Mouse (Mus musculus): ENCODE results near the gene Rin3. TPM values are rescaled to one million over a fixed set of nuclear protein-coding genes. Genes with fewer than 3 reads are reported as not detected.

Gene Rin3
- polyA plus RNA-seq, 1 experiment from 2014 or later: 1.9 TPM

- no peak overlapping the region for H3K27ac ChIP-seq (ENCODE audit: low read depth, low read length)
- no peak overlapping the region for H3K9ac ChIP-seq (ENCODE audit: low read length)
- H3K36me3 ChIP-seq (ENCODE audit: control insufficient read depth, insufficient read depth, low read length): no peaks in the 10 kb centered on the region
- no peak overlapping the region for H3K4me3 ChIP-seq (ENCODE audit: low read depth, low read length)
- 90% methylated on average over 10 of the region's 10 CpGs for WGBS
- no peaks in the 10 kb centered on the region for H3K27me3 ChIP-seq (replicated peaks; ENCODE audit: control insufficient read depth, insufficient read depth, low read length)
- H3K9me3 ChIP-seq (replicated peaks; ENCODE audit: control insufficient read depth, low read length): no peaks in the 10 kb centered on the region
- H3K4me1 ChIP-seq (ENCODE audit: control insufficient read depth, insufficient read depth, low read length): no peaks in the 10 kb centered on the region
- ATAC-seq (no peak), DNase-seq (ENCODE audit: low spot score) (no peak)
- no peak overlapping the region for H3K4me2 ChIP-seq (ENCODE audit: low read length)
These were observed 78.6 kb downstream of the Rin3 start for GRCm38 (mm10) chr12:102361189-102362161.

GRCm38 (mm10) chr12:102365016-102365415 is 82.2 kb downstream of the Rin3 start:
- Histone ChIP-seq H3K4me2 (ENCODE audit: low read length) (no peak overlapping the region), H3K4me1 (ENCODE audit: control insufficient read depth, insufficient read depth, low read length) (no peaks in the 10 kb centered on the region), H3K27ac (ENCODE audit: low read depth, low read length) (no peak overlapping the region), H3K36me3 (ENCODE audit: control insufficient read depth, insufficient read depth, low read length) (no peaks in the 10 kb centered on the region), H3K27me3 (replicated peaks; ENCODE audit: control insufficient read depth, insufficient read depth, low read length) (no peaks in the 10 kb centered on the region), H3K9me3 (replicated peaks; ENCODE audit: control insufficient read depth, low read length) (no peaks in the 10 kb centered on the region), H3K9ac (ENCODE audit: low read length) (no peak overlapping the region), H3K4me3 (ENCODE audit: low read depth, low read length) (no peak overlapping the region)
- 93% methylated on average over 7 of the region's 7 CpGs for WGBS
- DNase-seq (ENCODE audit: low spot score) (no peak), ATAC-seq (no peak)

- H3K4me1 ChIP-seq (ENCODE audit: control insufficient read depth, insufficient read depth, low read length): no peaks in the 10 kb centered on the region
- H3K27me3 ChIP-seq (replicated peaks; ENCODE audit: control insufficient read depth, insufficient read depth, low read length): no peaks in the 10 kb centered on the region
- H3K9me3 ChIP-seq (replicated peaks; ENCODE audit: control insufficient read depth, low read length): no peaks in the 10 kb centered on the region
- DNase-seq (ENCODE audit: low spot score): no peak
- no peak for ATAC-seq
- H3K9ac ChIP-seq (ENCODE audit: low read length): no peak overlapping the region
- H3K4me3 ChIP-seq (ENCODE audit: low read depth, low read length): no peak overlapping the region
- no peak overlapping the region for H3K27ac ChIP-seq (ENCODE audit: low read depth, low read length)
- H3K4me2 ChIP-seq (ENCODE audit: low read length): no peak overlapping the region
- H3K36me3 ChIP-seq (ENCODE audit: control insufficient read depth, insufficient read depth, low read length): no peaks in the 10 kb centered on the region
- 90% methylated on average over 9 of the region's 9 CpGs for WGBS
These were observed 83.4 kb downstream of the Rin3 start for GRCm38 (mm10) chr12:102366126-102366816.

- H3K4me1 ChIP-seq (ENCODE audit: control insufficient read depth, insufficient read depth, low read length): no peaks in the 10 kb centered on the region
- H3K27me3 ChIP-seq (replicated peaks; ENCODE audit: control insufficient read depth, insufficient read depth, low read length): no peaks in the 10 kb centered on the region
- no peaks in the 10 kb centered on the region for H3K36me3 ChIP-seq (ENCODE audit: control insufficient read depth, insufficient read depth, low read length)
- no peak overlapping the region for H3K4me2 ChIP-seq (ENCODE audit: low read length)
- ATAC-seq: no peak
- no peaks in the 10 kb centered on the region for H3K9me3 ChIP-seq (replicated peaks; ENCODE audit: control insufficient read depth, low read length)
- H3K27ac ChIP-seq (ENCODE audit: low read depth, low read length): no peak overlapping the region
- H3K4me3 ChIP-seq (ENCODE audit: low read depth, low read length): no peak overlapping the region
- WGBS: 96% methylated on average over 3 of the region's 3 CpGs
- DNase-seq (ENCODE audit: low spot score): no peak
- no peak overlapping the region for H3K9ac ChIP-seq (ENCODE audit: low read length)
These were observed 84.2 kb downstream of the Rin3 start for GRCm38 (mm10) chr12:102367075-102367474.

- H3K36me3 ChIP-seq (ENCODE audit: control insufficient read depth, insufficient read depth, low read length): no peaks in the 10 kb centered on the region
- H3K27me3 ChIP-seq (replicated peaks; ENCODE audit: control insufficient read depth, insufficient read depth, low read length): no peaks in the 10 kb centered on the region
- WGBS: 77% methylated on average over 7 of the region's 7 CpGs
- H3K27ac ChIP-seq (ENCODE audit: low read depth, low read length): no peak overlapping the region
- no peaks in the 10 kb centered on the region for H3K4me1 ChIP-seq (ENCODE audit: control insufficient read depth, insufficient read depth, low read length)
- H3K9me3 ChIP-seq (replicated peaks; ENCODE audit: control insufficient read depth, low read length): no peaks in the 10 kb centered on the region
- no peak for DNase-seq (ENCODE audit: low spot score)
- no peak overlapping the region for H3K4me3 ChIP-seq (ENCODE audit: low read depth, low read length)
- H3K4me2 ChIP-seq (ENCODE audit: low read length): no peak overlapping the region
- no peak overlapping the region for H3K9ac ChIP-seq (ENCODE audit: low read length)
- no peak for ATAC-seq
These were observed 85.2 kb downstream of the Rin3 start for GRCm38 (mm10) chr12:102368066-102368465.

- H3K4me1 ChIP-seq (ENCODE audit: control insufficient read depth, insufficient read depth, low read length): no peaks in the 10 kb centered on the region
- H3K9ac ChIP-seq (ENCODE audit: low read length): no peak overlapping the region
- no peaks in the 10 kb centered on the region for H3K27me3 ChIP-seq (replicated peaks; ENCODE audit: control insufficient read depth, insufficient read depth, low read length)
- H3K4me3 ChIP-seq (ENCODE audit: low read depth, low read length): no peak overlapping the region
- ATAC-seq (no peak), DNase-seq (ENCODE audit: low spot score) (no peak)
- no peaks in the 10 kb centered on the region for H3K36me3 ChIP-seq (ENCODE audit: control insufficient read depth, insufficient read depth, low read length)
- no peak overlapping the region for H3K4me2 ChIP-seq (ENCODE audit: low read length)
- H3K9me3 ChIP-seq (replicated peaks; ENCODE audit: control insufficient read depth, low read length): no peaks in the 10 kb centered on the region
- 83% methylated on average over 14 of the region's 14 CpGs for WGBS
- H3K27ac ChIP-seq (ENCODE audit: low read depth, low read length): no peak overlapping the region
These were observed 85.7 kb downstream of the Rin3 start for GRCm38 (mm10) chr12:102368556-102368955.

GRCm38 (mm10) chr12:102369488-102370235 is 86.8 kb downstream of the Rin3 start:
- Histone ChIP-seq H3K27me3 (replicated peaks; ENCODE audit: control insufficient read depth, insufficient read depth, low read length) (no peaks in the 10 kb centered on the region), H3K4me1 (ENCODE audit: control insufficient read depth, insufficient read depth, low read length) (no peaks in the 10 kb centered on the region), H3K27ac (ENCODE audit: low read depth, low read length) (no peak overlapping the region), H3K9me3 (replicated peaks; ENCODE audit: control insufficient read depth, low read length) (no peaks in the 10 kb centered on the region), H3K4me2 (ENCODE audit: low read length) (no peak overlapping the region), H3K4me3 (ENCODE audit: low read depth, low read length) (no peak overlapping the region), H3K9ac (ENCODE audit: low read length) (no peak overlapping the region), H3K36me3 (ENCODE audit: control insufficient read depth, insufficient read depth, low read length) (no peaks in the 10 kb centered on the region)
- no peak for ATAC-seq
- no peak for DNase-seq (ENCODE audit: low spot score)
- WGBS: 79% methylated on average over 22 of the region's 22 CpGs

GRCm38 (mm10) chr12:102370931-102371500 is 88.2 kb downstream of the Rin3 start:
- H3K27me3 ChIP-seq (replicated peaks; ENCODE audit: control insufficient read depth, insufficient read depth, low read length): no peaks in the 10 kb centered on the region
- no peaks in the 10 kb centered on the region for H3K4me1 ChIP-seq (ENCODE audit: control insufficient read depth, insufficient read depth, low read length)
- no peak for ATAC-seq
- no peak overlapping the region for H3K4me3 ChIP-seq (ENCODE audit: low read depth, low read length)
- no peak overlapping the region for H3K27ac ChIP-seq (ENCODE audit: low read depth, low read length)
- no peaks in the 10 kb centered on the region for H3K36me3 ChIP-seq (ENCODE audit: control insufficient read depth, insufficient read depth, low read length)
- WGBS: 92% methylated on average over 4 of the region's 4 CpGs
- H3K4me2 ChIP-seq (ENCODE audit: low read length): no peak overlapping the region
- DNase-seq (ENCODE audit: low spot score): no peak
- H3K9ac ChIP-seq (ENCODE audit: low read length): no peak overlapping the region
- no peaks in the 10 kb centered on the region for H3K9me3 ChIP-seq (replicated peaks; ENCODE audit: control insufficient read depth, low read length)
